Mouse (Mus musculus): ENCODE measurements at regions not wholly inside any gene's neighbourhood (a gene's known extent, or its start where the extent isn't known, plus 50 kb on each side); places are given as distances from the start of the nearest gene placed in this dataset.

DNA sequence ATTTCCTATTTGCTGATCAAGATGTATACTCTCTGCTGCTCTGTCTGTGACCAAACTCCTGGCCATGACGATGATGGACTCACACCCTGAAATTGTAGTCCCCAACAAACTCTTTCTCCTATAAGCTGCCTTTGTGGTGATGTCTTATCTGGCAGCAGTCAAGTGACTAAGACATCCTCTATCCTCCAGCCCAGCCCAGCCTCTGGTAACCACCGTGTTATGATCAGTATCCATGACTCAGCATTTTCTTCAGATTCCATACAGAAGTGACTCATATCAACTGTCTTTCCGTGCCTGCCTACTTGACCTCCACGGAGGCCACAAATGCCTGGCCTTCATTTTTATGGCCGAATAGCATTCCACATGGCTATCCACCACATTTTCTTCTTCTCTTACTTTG is 124.5 kb upstream of the Sox2 start:
- no peak for DNase-seq (ENCODE audit: low read depth)

DNA sequence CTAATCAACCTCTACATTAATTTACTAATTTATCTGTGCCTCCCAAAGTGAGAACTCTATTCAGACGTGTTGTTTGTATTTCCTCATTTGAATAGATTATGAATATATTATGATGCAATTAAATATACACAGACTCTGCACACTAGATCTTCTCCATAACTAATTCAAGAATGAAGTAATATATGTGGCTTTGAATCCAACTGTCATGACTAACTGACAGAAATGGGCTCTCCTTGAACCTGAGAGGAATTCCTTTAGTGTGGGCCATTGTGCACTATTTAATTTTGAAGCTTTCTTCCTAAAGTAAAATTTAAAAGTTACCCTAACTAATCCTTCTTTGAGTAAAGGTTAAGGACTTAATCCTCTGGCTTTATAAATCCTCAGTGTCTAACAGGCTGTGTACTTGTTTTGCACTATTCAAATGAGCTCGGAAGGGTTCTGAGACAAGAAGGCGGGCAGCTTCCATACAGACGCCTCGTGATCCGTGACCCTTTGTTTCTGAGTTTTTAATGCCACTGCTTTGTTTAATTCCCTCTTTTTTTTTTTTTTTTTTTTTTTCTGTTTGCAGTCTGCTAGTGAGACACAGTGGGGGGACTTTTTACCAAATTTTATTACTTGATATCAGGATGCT is 128.0 kb upstream of the Sox2 start:
- no peak for DNase-seq (ENCODE audit: low read depth)

- DNase-seq (ENCODE audit: low read depth), result no peak
Measured at GRCm38 (mm10) chr3:34521357-34522053, 128.7 kb upstream of the Sox2 start.

DNA sequence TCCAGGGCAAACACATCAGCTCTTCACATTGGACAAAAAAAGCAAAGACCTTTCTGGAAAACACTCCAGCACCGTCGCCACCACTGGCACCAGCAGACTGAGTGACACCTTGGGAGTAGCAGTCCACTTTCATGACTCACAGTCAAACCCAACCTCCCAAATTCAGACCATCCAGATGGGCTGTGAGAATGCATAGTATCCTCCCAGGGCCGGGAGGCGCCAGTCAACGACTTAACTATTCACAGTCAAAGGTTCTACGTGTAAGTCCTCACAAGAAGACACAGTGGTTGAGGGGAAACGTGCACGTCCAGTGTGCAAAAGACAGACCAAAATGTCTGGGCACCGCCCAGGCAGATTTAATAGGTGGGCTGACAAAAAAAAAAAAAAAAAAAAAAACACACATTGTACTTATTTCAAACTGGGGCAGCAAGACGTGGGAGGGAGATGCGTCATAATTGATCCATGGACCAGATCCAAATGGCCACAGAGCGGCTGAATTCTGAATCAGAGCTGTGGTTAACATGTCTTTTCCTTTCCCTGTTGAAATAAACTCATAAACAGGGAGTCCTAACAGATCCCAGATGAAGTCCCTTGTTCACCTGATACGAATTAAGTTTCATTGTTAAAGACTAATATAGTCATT is 137.6 kb upstream of the Sox2 start:
- DNase-seq (ENCODE audit: low read depth), result peak; percentile 80

DNA sequence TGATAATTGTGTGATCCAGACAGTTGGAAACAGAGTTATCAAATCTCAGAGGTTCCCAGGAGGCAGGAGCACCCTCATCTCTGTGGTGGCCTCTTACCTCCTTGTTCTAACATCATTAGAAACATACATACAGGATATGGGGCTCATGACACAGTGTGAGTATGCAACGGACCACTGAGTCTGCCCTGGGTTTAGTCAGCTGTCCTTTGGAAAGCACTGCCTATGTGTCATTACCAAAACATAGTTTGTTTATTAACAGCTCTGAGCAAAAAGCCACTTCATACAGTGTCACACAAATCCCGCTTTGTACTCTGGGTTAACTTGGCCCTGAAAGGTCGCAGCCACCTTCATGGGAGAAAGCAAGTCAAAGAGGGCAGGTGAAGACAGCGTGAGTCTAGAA is 139.5 kb upstream of the Sox2 start:
- no peak for DNase-seq (ENCODE audit: low read depth)

GRCm38 (mm10) chr3:34509160-34509559 is 141.0 kb upstream of the Sox2 start:
- no peak for DNase-seq (ENCODE audit: low read depth)

GRCm38 (mm10) chr3:34504573-34504894 is 145.7 kb upstream of the Sox2 start:
- no peak for DNase-seq (ENCODE audit: low read depth)

DNA sequence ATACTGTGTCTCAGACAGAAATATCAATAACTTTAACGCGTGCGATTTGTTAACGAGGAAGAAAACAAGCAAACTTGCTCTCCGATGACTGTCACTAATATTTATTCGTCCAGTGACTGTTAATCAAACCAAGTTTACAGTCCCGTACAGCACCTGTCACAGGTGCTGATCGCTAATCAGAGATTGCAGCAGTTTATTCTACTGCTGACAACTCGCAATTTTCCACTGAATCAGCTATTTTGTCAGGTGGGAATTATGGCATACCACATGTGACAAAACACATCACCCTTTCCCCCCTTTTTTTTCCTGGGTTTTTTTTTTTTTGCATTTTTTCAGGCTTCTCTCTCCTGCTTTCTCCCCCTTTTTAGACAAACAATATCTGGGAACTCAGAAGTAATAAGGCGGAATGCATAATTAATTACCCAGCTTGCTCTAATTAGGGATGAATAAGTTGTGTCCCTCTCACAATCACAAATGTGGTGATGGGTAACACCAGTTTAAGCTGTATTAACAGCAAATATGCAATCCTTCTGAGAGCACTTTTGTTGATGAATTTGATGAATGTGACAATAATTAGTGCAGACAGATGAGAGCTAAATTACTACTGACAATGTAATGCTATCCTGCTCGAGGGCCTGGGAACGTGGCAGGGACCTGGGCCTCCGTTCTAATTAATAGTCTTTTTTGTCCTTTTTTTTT is 146.2 kb upstream of the Sox2 start:
- DNase-seq (ENCODE audit: low read depth), result no peak

DNA sequence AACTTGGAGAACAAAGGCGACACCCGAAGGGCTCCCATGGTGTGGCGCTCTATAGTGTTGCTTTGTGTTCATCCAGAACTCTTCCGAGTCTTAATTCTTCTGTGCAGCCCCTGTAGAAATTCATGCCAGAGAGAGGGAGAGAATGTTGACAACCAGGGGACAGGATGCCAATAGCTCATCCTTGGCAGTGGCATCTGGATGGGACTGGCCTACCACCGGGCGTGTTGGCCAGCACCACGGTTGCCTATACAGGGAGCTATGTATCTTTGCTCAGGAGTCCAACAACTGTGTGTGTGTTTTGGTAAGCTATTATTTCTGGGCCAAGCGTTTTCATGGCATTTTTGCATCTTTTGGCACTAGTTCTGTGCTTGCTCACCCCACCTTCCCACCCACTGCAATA is 153.4 kb upstream of the Sox2 start:
- no peak for DNase-seq (ENCODE audit: low read depth)

DNA sequence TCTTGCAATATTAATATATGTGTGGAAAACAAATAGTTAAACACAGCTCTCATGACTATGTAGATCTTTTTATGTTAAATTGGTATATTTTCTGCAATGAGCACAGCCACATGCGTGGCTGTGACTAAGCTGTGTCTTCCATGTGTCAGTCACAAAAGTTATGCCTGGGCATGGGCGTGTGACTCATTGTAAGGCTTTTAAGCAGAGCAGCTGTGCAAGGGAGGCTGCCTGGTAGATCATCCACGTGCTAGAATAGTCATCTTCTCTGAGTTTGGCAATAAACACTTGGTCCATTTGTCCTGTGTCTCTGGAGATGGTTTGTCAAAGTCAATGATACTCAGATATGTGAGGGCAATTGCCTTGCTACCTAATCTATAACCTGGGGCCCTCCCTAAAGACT is 154.6 kb upstream of the Sox2 start:
- DNase-seq (ENCODE audit: low read depth), result no peak

GRCm38 (mm10) chr3:34493921-34494320 is 156.3 kb upstream of the Sox2 start:
- no peak for DNase-seq (ENCODE audit: low read depth)

DNA sequence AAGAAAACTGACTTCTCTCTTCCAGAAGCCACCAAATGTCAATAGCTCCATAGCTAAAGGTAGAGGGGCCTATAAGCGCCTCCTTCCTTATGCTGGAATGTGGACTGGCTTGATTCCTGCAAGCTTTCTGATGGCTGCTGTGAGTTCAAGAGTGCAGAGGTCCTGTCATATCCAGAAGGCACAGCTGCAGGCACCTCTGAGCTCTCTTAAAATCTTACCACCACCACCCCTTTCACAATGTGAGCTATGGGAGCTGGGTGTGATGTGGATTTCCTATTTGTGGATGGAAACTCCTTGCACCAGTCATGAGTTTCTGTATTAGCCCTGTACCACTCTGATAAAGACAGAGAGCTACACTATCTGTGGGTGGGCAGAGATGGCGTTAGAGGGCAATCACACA is 161.2 kb upstream of the Sox2 start:
- no peak for DNase-seq (ENCODE audit: low read depth)

DNA sequence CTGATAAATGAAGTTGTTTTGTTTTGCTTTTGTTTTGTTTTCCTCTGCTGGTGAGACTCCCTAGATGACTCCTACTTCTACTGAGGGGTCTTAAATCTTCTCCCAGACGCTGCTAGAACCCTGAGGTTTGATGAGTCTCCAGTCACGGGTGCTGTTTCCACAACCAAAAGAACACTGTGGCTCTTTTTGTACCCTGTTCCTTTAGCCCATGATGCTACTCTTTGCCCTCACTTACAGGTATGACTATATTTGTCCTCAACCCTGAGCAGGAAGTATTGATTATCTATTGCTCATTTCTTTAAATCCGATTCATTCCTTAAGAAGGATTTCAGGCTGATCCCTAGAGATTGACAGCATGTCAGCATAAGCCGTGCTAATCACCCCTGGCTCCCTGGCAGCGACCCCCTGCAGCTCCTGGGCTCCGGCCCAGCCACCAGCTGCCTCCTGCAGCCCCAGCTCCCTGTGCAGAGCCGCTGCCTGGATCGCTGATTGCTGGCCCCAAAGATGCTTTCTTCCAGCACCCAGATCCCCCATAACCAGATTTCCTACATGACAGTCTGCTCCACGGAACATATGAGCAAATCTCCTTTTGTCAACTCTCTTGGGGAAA is 163.7 kb upstream of the Sox2 start:
- DNase-seq (ENCODE audit: low read depth), result no peak

DNA sequence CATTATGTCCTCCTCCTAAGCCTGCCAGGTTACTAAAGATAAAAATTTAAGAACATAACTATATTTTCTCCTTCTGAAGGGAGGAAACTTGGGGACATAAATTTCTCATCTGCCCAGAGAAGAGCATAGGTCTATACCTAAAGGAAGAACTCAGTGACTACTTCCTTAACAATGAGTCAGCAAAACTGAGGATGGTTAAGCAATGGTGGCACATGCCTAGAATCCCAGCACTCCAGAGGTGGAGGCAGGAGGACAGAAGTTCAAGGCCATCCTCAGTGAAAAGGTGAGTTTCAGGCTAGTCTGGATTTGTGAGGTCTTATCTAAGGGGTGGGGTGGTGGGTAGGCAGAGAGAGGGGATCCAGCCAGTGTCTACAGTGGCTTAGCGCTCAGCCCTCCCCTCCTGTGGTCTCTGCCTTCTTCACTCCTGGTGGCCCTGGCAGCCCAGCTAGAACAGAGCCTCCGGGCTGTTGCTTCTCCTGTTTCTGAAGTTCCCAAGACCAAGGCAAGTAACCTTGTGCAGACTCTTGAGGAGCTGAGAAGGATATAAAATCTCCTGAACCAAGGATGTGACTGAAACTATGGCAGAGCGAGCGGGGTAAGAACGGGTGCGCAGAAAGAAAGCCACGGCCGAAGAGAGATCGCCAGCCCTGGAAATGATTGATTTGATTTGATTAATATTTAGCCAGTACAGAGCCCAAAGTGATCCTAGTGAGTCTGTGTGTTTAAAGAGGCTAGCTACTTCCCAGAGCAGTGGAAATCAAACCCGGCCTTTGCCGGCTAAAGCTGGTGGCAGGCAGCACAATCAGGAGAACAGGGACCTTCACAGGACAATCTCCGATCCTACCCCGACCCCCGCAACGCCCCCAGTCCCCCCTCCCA is 164.6 kb upstream of the Sox2 start:
- no peak for DNase-seq (ENCODE audit: low read depth)

DNA sequence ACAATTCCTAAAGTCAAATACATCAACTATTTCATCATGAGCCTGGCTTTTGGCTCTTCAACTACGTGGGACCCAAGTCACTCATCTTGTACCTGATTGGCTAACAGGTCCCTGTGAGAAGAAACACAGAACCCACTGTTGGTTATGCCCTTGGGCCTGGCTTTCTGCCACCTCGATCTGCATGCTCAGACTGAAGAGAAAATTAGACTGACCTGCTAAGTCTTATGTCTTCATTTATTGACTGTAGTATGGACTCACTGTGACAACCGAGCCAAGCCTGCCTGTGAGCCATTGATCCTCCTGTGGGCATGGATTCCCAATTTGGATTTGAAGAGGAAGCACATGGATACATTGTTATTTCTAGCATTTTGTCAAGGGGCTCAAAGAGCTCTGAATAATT is 166.3 kb upstream of the Sox2 start:
- DNase-seq (ENCODE audit: low read depth), result no peak

DNA sequence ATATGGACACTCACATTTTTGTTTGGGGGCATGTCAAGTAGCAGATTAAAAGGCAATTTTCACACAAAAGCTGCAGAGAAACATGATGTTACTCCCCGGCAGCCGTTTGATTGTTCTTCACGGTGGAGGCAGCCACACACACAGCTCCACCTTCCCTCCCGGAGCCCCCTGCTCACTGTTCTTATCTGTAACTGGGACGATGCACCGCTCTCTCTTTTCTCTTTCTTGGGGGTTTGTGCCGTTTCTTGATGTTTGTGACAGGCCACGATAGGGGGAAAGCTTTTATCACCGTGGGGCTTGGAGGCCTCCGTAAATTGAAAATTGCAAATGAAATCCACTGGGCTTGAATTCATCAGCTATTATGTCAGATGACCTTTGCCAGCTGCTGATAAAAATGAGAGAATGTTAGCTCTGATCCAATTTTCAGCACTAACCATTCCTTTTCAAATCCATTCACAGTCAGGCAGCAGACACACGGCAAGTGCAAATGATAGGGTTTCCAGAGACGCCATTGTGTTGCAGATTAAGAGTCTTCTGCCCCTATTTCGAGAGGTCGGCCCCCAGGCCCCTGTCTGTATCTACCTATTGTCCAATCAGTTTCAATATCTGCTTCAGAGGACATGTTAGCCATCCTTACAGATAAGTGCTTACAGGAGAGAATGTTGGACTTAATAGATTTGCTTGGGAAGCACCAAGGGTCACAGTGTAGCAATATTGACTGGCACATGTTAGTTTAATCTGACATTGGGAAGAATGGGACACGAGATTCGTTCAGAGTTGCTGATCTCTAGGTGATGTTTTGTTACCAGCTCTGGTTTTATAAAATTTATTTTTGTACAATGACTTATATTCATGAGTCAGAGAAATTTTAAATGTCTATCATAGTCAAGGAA is 168.1 kb upstream of the Sox2 start:
- no peak for DNase-seq (ENCODE audit: low read depth)

DNA sequence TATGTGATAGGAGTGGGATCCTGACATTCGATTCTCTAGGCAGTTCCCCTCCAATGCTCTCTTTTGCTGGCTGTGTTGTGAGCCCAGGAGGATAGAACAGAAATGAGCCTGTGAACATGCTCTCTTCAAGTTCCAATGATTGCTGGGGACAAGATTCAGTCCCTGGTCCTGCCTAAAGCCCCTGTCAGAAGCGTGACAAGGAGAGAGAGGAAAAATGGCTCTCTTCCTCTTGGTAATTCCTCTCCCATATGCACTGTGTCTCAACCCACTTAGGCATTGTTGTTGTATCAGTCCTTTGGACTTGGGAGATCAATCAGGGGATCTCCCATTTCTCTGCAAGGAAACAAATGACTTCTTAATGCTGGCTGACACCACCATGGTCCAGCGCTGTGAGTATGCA is 168.9 kb upstream of the Sox2 start:
- DNase-seq (ENCODE audit: low read depth), result no peak

GRCm38 (mm10) chr3:34474126-34474525 is 176.1 kb upstream of the Sox2 start:
- no peak for DNase-seq (ENCODE audit: low read depth)

DNA sequence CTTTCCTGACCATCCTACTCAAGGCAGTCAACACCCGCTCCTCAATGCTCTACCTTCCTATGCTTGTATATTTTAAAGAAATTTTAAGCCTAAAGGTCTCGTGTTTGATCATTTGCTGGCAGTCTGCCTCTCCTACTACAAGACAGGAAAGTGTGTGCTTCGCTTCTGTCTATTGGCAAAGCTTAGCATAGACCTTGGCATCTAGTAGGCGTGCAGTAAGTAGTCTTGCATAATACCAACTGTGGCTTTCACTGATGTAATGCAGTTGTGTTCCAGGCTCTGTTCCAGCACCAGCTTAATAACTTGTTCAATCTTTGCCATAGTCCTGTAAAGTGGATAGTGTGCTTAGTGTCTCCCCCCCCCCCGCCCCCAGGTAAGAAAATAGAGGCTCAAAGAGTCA is 179.5 kb upstream of the Sox2 start:
- peak; percentile 62 for DNase-seq (ENCODE audit: low read depth)

DNA sequence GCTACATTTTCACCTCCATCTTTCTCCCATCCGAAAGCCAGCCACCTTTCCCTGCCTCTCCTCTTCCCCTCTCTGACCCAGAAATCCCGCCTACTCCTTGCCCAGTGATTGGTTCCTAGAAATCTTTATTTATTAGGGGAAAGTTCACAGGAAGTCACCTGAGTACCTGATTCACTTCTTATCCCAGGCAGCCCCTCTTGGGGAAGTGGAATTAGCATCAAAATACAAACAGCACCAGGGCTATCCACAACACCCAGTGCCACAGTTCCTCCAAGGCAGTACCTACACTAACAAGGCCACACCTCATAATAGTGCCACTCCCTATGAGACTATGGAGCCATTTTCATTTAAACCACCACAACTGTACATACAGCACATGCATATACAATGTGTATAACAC is 180.3 kb upstream of the Sox2 start:
- DNase-seq (ENCODE audit: low read depth), result no peak

DNA sequence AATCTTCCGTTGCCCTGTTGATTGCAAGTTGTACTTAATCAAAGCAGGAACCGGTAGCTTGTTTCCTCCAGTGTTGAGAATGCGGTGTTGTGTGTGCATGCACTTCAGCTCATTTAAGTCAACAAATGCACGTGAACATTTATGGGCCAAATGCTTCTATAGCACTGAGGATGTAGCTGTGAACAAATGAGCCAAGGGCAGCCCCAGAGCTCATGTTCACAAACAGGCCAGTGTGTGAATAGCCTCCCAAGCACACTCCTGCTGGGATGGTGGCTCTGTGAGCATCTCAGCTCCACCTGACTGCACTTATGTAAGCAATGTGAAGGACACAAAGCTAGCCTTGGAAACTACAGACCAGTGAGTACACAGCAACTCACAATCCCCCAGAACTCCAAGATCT is 183.9 kb upstream of the Sox2 start:
- DNase-seq (ENCODE audit: low read depth), result no peak
